Mouse (Mus musculus) urinary bladder, postnatal 36 days (tissue): ENCODE data around the gene Ppp1r27.

Experiments
- DNase-seq, 2 experiments: peaks; one replicate each; pipeline ENCODE4 v3.0.0; 2022; ENCODE audit warnings: low spot score in 2 of 2, mixed read lengths in 1 of 2

Ppp1r27 gene

GRCm38 (mm10) chr11:120547469-120547868 lies 3.5 kb downstream of the Ppp1r27 start:
- no peak for DNase-seq

- DNase-seq: no peak
Observed at GRCm38 (mm10) chr11:120545964-120546363, 5.0 kb downstream of the Ppp1r27 start.

- no peak for DNase-seq
Observed at GRCm38 (mm10) chr11:120542376-120542775, 8.6 kb downstream of the Ppp1r27 start.

- DNase-seq: no peak
Observed at GRCm38 (mm10) chr11:120541907-120542306, 9.0 kb downstream of the Ppp1r27 start.

GRCm38 (mm10) chr11:120539285-120540014 lies 11.5 kb downstream of the Ppp1r27 start:
- peak; percentile 51 to 67 for DNase-seq

GRCm38 (mm10) chr11:120538955-120539284 lies 12.0 kb downstream of the Ppp1r27 start:
- DNase-seq: no peak

GRCm38 (mm10) chr11:120538485-120538884 lies 12.4 kb downstream of the Ppp1r27 start:
- DNase-seq: peak in 1 of 2 experiments; percentile 52

GRCm38 (mm10) chr11:120535804-120536203 lies 15.1 kb downstream of the Ppp1r27 start:
- no peak for DNase-seq

GRCm38 (mm10) chr11:120535145-120535544 lies 15.8 kb downstream of the Ppp1r27 start:
- no peak for DNase-seq

GRCm38 (mm10) chr11:120534093-120534492 lies 16.8 kb downstream of the Ppp1r27 start:
- DNase-seq: no peak

- DNase-seq: no peak
Observed at GRCm38 (mm10) chr11:120531646-120532045, 19.3 kb downstream of the Ppp1r27 start.

GRCm38 (mm10) chr11:120530085-120530964 lies 20.6 kb downstream of the Ppp1r27 start, which contains the start of gene Gcgr:
Gcgr (plus strand) TSS chr11:120530699.
- no peak for DNase-seq

- DNase-seq: no peak
Observed at GRCm38 (mm10) chr11:120528903-120529302, 22.0 kb downstream of the Ppp1r27 start.

- no peak for DNase-seq
Observed at GRCm38 (mm10) chr11:120527690-120528354, 23.1 kb downstream of the Ppp1r27 start.

- no peak for DNase-seq
Observed at GRCm38 (mm10) chr11:120525959-120526358, 25.0 kb downstream of the Ppp1r27 start.

GRCm38 (mm10) chr11:120522581-120522980 lies 28.4 kb downstream of the Ppp1r27 start:
- no peak for DNase-seq

- DNase-seq: peak in 1 of 2 experiments; percentile 45
Observed at GRCm38 (mm10) chr11:120520967-120521540, 29.9 kb downstream of the Ppp1r27 start.

- no peak for DNase-seq
Observed at GRCm38 (mm10) chr11:120520498-120520897, 30.4 kb downstream of the Ppp1r27 start.

- DNase-seq: peak in 1 of 2 experiments; percentile 40
Observed at GRCm38 (mm10) chr11:120519738-120520137, 31.2 kb downstream of the Ppp1r27 start.

GRCm38 (mm10) chr11:120518558-120518957 lies 32.4 kb downstream of the Ppp1r27 start:
- no peak for DNase-seq

- DNase-seq: peak in 1 of 2 experiments; percentile 67
Observed at GRCm38 (mm10) chr11:120518027-120518426, 32.9 kb downstream of the Ppp1r27 start.

GRCm38 (mm10) chr11:120517147-120517546 lies 33.8 kb downstream of the Ppp1r27 start:
- no peak for DNase-seq
